Mouse (Mus musculus): ENCODE data around the gene Ppm1l. TPM values are rescaled to one million over a fixed set of nuclear protein-coding genes. Genes with fewer than 3 reads are reported as not detected.

The Ppm1l gene
- polyA plus RNA-seq, 1 experiment = 1.4 TPM

DNA sequence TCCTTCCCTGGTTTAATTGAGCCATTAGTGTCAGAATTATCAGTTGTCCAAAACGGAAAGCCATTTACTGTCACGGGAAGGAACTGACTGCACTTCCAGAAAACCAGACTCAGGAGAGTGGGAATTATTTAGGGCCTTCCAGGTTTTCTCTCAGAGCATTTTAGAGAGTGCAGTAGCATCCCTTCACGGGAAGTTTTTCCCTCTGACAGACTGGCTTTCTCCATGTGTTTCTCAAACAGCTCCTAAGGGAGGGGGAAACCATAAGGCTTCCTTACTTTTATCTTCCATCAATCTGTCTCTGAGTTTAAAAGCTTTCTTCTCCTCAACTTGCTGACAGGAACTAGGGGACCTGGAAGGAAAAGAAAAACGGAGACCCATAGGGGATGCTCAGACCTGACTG lies 185.9 kb downstream of the Ppm1l start:
- WGBS = 90% methylated on average over 4 of the region's 4 CpGs
- Histone ChIP-seq H3K36me3 (ENCODE audit: control insufficient read depth, insufficient read depth, low read length) (no peaks in the 10 kb centered on the region), H3K27ac (ENCODE audit: insufficient read depth, low read length) (no peak overlapping the region), H3K4me1 (ENCODE audit: control insufficient read depth, insufficient read depth, insufficient read length) (no peaks in the 10 kb centered on the region), H3K27me3 (ENCODE audit: control insufficient read depth, insufficient read depth, low read length) (no peaks in the 10 kb centered on the region), H3K4me3 (ENCODE audit: extremely low read depth, insufficient read depth, insufficient read length) (no peak overlapping the region)
- no peak for DNase-seq (ENCODE audit: low read depth in 1 of 2, low spot score in 2 of 2)
- TF ChIP-seq POLR2A (IDR thresholded peaks at IDR 0.05; ENCODE audit: low read depth, low read length) = no peak

DNA sequence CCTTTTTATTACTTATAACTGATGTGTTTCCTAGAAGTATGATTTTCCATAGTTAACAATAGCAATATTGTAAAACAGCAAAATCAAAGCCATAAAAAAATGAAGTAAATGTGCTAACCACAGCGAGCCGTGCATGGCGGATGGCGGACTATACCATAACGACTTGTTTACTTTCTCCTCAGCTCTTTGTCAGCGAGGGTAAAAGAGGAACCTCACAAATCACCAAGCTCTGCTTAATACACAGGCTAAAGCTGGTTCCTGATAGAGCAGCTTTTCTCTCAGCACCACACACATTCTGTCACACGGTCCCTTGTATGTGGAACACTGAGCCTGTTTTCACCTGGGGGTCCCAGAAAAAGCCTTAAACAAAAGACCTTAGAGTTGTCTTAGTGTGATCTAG lies 188.4 kb downstream of the Ppm1l start:
- H3K4me3 ChIP-seq (ENCODE audit: extremely low read depth, insufficient read depth, insufficient read length) = no peak overlapping the region
- H3K27me3 ChIP-seq (ENCODE audit: control insufficient read depth, insufficient read depth, low read length) = no peaks in the 10 kb centered on the region
- no peaks in the 10 kb centered on the region for H3K36me3 ChIP-seq (ENCODE audit: control insufficient read depth, insufficient read depth, low read length)
- DNase-seq (ENCODE audit: low read depth in 1 of 2, low spot score in 2 of 2) = no peak
- WGBS = 20% methylated on average over 7 of the region's 7 CpGs
- H3K27ac ChIP-seq (ENCODE audit: insufficient read depth, low read length) = no peak overlapping the region
- TF ChIP-seq CTCF (IDR thresholded peaks at IDR 0.05; ENCODE audit: extremely low read depth, insufficient read depth, insufficient read length, insufficient replicate concordance) = no peak
- TF ChIP-seq POLR2A (IDR thresholded peaks at IDR 0.05; ENCODE audit: low read depth, low read length) = no peak
- no peaks in the 10 kb centered on the region for H3K4me1 ChIP-seq (ENCODE audit: control insufficient read depth, insufficient read depth, insufficient read length)

DNA sequence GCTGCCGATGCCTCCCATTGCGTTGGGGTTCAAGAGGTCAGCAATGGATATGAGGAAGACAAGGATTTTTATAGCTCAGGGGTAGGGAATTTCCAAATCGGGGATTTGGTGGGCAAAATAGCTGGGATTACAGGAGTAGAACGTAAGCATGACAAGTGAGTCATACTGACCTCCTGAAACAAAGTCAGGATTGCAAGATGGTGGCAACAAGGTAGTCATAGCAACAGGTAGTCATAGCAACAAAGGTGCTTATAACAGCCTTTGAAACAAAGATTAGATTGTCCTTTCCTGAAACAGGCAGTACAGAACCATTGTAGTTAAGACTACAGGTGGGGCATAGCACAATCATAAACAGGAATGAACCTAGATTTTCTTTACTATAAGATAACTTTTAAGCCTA lies 189.7 kb downstream of the Ppm1l start:
- no peaks in the 10 kb centered on the region for H3K27me3 ChIP-seq (ENCODE audit: control insufficient read depth, insufficient read depth, low read length)
- H3K4me1 ChIP-seq (ENCODE audit: control insufficient read depth, insufficient read depth, insufficient read length) = no peaks in the 10 kb centered on the region
- no peak overlapping the region for H3K4me3 ChIP-seq (ENCODE audit: extremely low read depth, insufficient read depth, insufficient read length)
- no peak for DNase-seq (ENCODE audit: low read depth in 1 of 2, low spot score in 2 of 2)
- TF ChIP-seq CTCF (IDR thresholded peaks at IDR 0.05; ENCODE audit: extremely low read depth, insufficient read depth, insufficient read length, insufficient replicate concordance) (no peak), POLR2A (IDR thresholded peaks at IDR 0.05; ENCODE audit: low read depth, low read length) (no peak)
- H3K27ac ChIP-seq (ENCODE audit: insufficient read depth, low read length) = no peak overlapping the region
- no peaks in the 10 kb centered on the region for H3K36me3 ChIP-seq (ENCODE audit: control insufficient read depth, insufficient read depth, low read length)
- WGBS = 92% methylated on average over 4 of the region's 4 CpGs

DNA sequence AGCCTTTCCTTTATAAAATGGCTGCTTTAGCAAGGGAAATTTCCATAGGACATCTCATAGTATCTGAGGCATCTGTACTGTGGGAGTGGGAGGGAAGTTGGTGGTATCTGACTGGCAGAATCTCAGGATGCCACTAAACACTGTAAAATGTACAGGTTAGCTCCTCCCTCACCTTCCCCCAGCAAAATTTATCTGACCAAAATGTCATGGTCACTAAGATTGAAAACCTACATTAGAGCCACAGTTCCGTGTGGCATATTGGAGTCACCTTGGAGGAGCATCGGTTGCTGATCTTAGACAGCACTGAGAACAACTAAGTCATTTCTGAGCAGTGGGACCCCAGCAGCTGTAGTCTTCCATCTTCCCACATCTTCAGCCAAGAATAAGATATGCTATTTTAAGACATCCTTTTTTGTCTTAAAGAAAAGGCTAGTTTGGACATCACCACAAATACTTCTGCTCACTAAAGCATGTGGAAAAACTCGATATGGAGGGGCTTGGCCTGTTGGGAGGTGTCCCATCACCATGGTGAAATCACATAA lies 192.8 kb downstream of the Ppm1l start:
- DNase-seq (ENCODE audit: low read depth in 1 of 2, low spot score in 2 of 2) = no peak
- 82% methylated on average over 3 of the region's 3 CpGs for WGBS
- Histone ChIP-seq H3K4me3 (ENCODE audit: extremely low read depth, insufficient read depth, insufficient read length) (no peak overlapping the region), H3K36me3 (ENCODE audit: control insufficient read depth, insufficient read depth, low read length) (no peaks in the 10 kb centered on the region), H3K4me1 (ENCODE audit: control insufficient read depth, insufficient read depth, insufficient read length) (no peaks in the 10 kb centered on the region), H3K27ac (ENCODE audit: insufficient read depth, low read length) (no peak overlapping the region), H3K27me3 (ENCODE audit: control insufficient read depth, insufficient read depth, low read length) (no peaks in the 10 kb centered on the region)
- TF ChIP-seq POLR2A (IDR thresholded peaks at IDR 0.05; ENCODE audit: low read depth, low read length) (no peak), CTCF (IDR thresholded peaks at IDR 0.05; ENCODE audit: extremely low read depth, insufficient read depth, insufficient read length, insufficient replicate concordance) (no peak)

DNA sequence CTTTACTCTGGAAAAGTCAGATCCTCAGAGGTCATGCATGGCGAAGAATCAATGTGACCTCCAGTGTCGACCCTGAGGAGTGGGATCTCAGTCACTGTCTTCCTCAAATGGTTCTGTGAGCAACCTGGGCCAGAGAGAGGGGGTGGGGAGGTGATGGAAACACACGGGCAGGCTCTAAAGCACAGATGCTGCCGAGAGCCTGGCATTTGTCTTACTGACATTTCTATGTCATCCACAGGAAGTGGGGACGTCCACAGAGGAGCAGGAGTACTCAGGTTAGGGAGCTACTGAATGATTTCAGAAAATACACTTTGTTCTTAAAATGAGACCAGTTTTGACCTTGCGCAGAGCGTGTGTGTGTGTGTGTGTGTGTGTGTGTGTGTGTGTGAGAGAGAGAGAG lies 195.2 kb downstream of the Ppm1l start:
- TF ChIP-seq CTCF (IDR thresholded peaks at IDR 0.05; ENCODE audit: extremely low read depth, insufficient read depth, insufficient read length, insufficient replicate concordance) (no peak), POLR2A (IDR thresholded peaks at IDR 0.05; ENCODE audit: low read depth, low read length) (no peak)
- no peaks in the 10 kb centered on the region for H3K27me3 ChIP-seq (ENCODE audit: control insufficient read depth, insufficient read depth, low read length)
- no peaks in the 10 kb centered on the region for H3K4me1 ChIP-seq (ENCODE audit: control insufficient read depth, insufficient read depth, insufficient read length)
- 46% methylated on average over 7 of the region's 7 CpGs for WGBS
- DNase-seq (ENCODE audit: low read depth in 1 of 2, low spot score in 2 of 2) = no peak
- H3K36me3 ChIP-seq (ENCODE audit: control insufficient read depth, insufficient read depth, low read length) = no peaks in the 10 kb centered on the region
- no peak overlapping the region for H3K27ac ChIP-seq (ENCODE audit: insufficient read depth, low read length)
- H3K4me3 ChIP-seq (ENCODE audit: extremely low read depth, insufficient read depth, insufficient read length) = no peak overlapping the region

DNA sequence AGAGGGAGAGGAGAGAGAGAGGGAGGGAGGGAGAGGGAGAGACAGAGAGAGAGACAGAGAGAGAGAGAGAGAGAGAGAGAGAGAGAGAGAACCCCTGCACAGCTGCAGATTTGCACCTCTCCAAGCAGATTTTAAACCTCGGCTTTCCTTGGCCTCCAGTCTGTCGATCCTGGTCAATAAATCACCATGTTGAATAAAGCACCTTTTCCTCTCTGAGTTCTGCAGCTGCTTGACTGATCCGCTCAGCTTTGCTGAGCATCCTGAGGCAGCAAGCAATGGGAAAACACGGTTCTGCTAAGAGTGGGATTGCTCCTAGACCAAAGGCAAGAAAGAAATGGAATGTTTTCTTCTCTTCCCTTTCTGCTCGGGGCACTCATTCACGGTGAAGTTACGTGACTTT lies 195.7 kb downstream of the Ppm1l start:
- no peak overlapping the region for H3K4me3 ChIP-seq (ENCODE audit: extremely low read depth, insufficient read depth, insufficient read length)
- H3K27ac ChIP-seq (ENCODE audit: insufficient read depth, low read length) = no peak overlapping the region
- 59% methylated on average over 7 of the region's 7 CpGs for WGBS
- H3K4me1 ChIP-seq (ENCODE audit: control insufficient read depth, insufficient read depth, insufficient read length) = no peaks in the 10 kb centered on the region
- H3K27me3 ChIP-seq (ENCODE audit: control insufficient read depth, insufficient read depth, low read length) = no peaks in the 10 kb centered on the region
- no peak for DNase-seq (ENCODE audit: low read depth in 1 of 2, low spot score in 2 of 2)
- TF ChIP-seq POLR2A (IDR thresholded peaks at IDR 0.05; ENCODE audit: low read depth, low read length) (no peak), CTCF (IDR thresholded peaks at IDR 0.05; ENCODE audit: extremely low read depth, insufficient read depth, insufficient read length, insufficient replicate concordance) (no peak)
- no peaks in the 10 kb centered on the region for H3K36me3 ChIP-seq (ENCODE audit: control insufficient read depth, insufficient read depth, low read length)

DNA sequence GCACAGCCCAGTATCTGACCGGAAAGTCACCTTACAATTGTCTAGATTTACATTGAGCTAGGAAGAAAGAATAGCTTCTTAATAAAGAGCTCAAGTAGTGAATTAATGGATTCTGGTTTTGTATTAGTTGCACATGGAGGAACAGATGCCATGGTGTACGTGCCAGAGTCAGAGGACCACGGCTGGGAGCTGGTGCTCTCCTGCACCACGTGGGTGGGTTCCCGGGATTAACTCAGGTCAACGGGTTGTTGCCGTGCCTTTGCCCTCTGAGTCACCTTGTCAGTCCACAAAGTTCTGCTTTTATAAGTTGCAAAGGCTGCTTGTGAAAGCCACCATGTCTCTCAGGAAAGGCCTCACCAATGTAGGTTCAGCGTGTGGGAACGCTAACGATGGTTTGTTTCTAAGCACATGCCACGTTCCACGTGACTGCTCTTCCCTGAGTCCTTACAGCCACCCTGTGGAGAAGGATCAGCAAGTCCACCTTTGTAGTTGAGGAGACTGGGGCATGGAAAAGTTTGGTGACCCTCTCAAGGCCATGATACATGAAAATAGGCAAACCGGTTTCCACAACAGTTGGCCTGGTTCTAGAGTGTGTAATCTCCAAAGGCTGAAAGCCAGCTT lies 199.2 kb downstream of the Ppm1l start:
- H3K4me1 ChIP-seq (ENCODE audit: control insufficient read depth, insufficient read depth, insufficient read length) = no peaks in the 10 kb centered on the region
- no peak for TF ChIP-seq CTCF (IDR thresholded peaks at IDR 0.05; ENCODE audit: extremely low read depth, insufficient read depth, insufficient read length, insufficient replicate concordance)
- no peaks in the 10 kb centered on the region for H3K27me3 ChIP-seq (ENCODE audit: control insufficient read depth, insufficient read depth, low read length)
- DNase-seq (ENCODE audit: low read depth in 1 of 2, low spot score in 2 of 2) = no peak
- WGBS = 94% methylated on average over 13 of the region's 13 CpGs
- H3K27ac ChIP-seq (ENCODE audit: insufficient read depth, low read length) = no peak overlapping the region
- no peaks in the 10 kb centered on the region for H3K36me3 ChIP-seq (ENCODE audit: control insufficient read depth, insufficient read depth, low read length)
- H3K4me3 ChIP-seq (ENCODE audit: extremely low read depth, insufficient read depth, insufficient read length) = no peak overlapping the region

Measured in spleen, adult 2 months (tissue).